Mouse (Mus musculus): ENCODE results near the gene Ypel2. TPM values are rescaled to one million over a fixed set of nuclear protein-coding genes. Genes with fewer than 3 reads are reported as not detected.

Ypel2 gene
- polyA plus RNA-seq, 1 experiment from 2014 or later, result 16.8 TPM

DNA sequence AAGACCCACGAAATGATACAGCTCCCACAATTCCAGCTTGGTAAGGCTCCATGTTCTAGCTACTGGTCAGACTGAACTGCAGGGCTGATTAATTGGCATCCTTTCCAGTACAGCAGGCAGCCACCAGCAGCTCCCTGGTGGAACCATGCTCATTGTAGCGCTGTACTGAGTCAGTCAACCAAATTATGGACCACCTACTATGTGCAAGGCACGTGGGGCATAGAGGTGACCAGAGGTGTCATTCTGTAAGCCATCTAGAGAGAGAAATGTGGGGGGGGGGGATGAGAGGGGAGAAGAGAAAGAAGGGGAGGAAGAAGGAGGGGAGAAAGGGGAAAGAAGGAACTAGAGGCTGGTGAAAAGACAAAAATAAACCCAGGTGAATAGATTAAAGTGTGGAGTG, 68.9 kb downstream of the Ypel2 start:
- Histone ChIP-seq H3K27me3 (ENCODE audit: control insufficient read depth, insufficient read depth, low read length) (no peaks in the 10 kb centered on the region), H3K4me3 (ENCODE audit: low read depth, low read length) (no peak overlapping the region), H3K4me1 (ENCODE audit: control insufficient read depth, insufficient read depth, low read length) (peaks cover 23% of the 10 kb centered on the region), H3K27ac (ENCODE audit: low read depth, low read length) (no peak overlapping the region), H3K36me3 (ENCODE audit: control insufficient read depth, insufficient read depth, low read length) (no peaks in the 10 kb centered on the region), H3K9ac (ENCODE audit: low read depth, low read length) (no peak overlapping the region), H3K9me3 (replicated peaks; ENCODE audit: control insufficient read depth, low read length) (no peaks in the 10 kb centered on the region), H3K4me2 (no peak overlapping the region)
- 68% methylated on average over 3 of the region's 3 CpGs for WGBS (ENCODE audit: insufficient replicate concordance)
- ATAC-seq (replicated peaks; ENCODE audit: insufficient number of reproducible peaks, low FRiP score, low TSS enrichment), result no peak

DNA sequence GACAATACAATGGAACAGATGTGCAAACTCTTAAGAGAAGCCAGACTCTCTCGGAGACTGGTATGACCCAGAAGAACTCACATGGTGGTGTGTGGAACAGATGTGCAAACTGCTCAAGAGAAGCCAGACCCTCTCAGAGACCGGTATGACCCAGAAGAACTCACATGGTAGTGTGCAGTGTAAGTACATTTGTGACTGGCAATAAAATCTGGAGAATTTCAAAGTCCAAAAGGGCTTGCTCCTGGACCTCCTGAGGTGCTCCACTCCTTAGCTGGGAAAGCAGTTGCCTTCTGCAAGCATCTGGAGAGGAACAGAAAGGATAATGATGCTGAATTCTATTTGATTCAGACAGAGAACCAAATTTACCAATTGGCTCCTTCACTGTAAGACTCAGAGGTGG, 69.9 kb downstream of the Ypel2 start:
- no peaks in the 10 kb centered on the region for H3K36me3 ChIP-seq (ENCODE audit: control insufficient read depth, insufficient read depth, low read length)
- H3K27me3 ChIP-seq (ENCODE audit: control insufficient read depth, insufficient read depth, low read length), result no peaks in the 10 kb centered on the region
- H3K4me1 ChIP-seq (ENCODE audit: control insufficient read depth, insufficient read depth, low read length), result peaks cover 27% of the 10 kb centered on the region
- no peak overlapping the region for H3K9ac ChIP-seq (ENCODE audit: low read depth, low read length)
- H3K4me3 ChIP-seq (ENCODE audit: low read depth, low read length), result no peak overlapping the region
- 65% methylated on average over 2 of the region's 2 CpGs for WGBS (ENCODE audit: insufficient replicate concordance)
- H3K9me3 ChIP-seq (replicated peaks; ENCODE audit: control insufficient read depth, low read length), result no peaks in the 10 kb centered on the region
- H3K4me2 ChIP-seq, result no peak overlapping the region
- no peak overlapping the region for H3K27ac ChIP-seq (ENCODE audit: low read depth, low read length)
- ATAC-seq (replicated peaks; ENCODE audit: insufficient number of reproducible peaks, low FRiP score, low TSS enrichment), result no peak

DNA sequence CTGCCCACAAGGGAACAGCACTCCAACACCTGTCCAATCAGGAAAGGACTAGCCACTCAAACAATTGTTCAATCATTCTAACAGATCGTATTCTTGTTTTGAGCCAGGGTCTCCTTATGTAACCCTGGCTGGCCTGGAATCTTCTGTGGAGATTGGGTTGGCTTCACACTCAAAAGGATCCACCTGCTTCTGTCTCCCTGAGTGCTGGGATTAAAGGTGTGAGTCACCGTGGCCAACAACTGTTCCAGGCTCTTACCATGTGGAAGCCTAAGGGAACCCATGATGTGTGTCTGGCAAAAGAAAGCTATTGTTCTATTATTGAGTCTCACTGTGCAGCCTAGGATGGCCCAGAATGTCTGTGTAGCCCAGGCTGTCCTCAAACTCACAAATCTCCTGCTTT, 71.5 kb downstream of the Ypel2 start:
- Histone ChIP-seq H3K4me1 (ENCODE audit: control insufficient read depth, insufficient read depth, low read length) (peaks cover 30% of the 10 kb centered on the region), H3K4me3 (ENCODE audit: low read depth, low read length) (no peak overlapping the region), H3K4me2 (no peak overlapping the region), H3K27ac (ENCODE audit: low read depth, low read length) (no peak overlapping the region), H3K9me3 (replicated peaks; ENCODE audit: control insufficient read depth, low read length) (no peaks in the 10 kb centered on the region), H3K9ac (ENCODE audit: low read depth, low read length) (no peak overlapping the region), H3K36me3 (ENCODE audit: control insufficient read depth, insufficient read depth, low read length) (no peaks in the 10 kb centered on the region), H3K27me3 (ENCODE audit: control insufficient read depth, insufficient read depth, low read length) (no peaks in the 10 kb centered on the region)
- WGBS (ENCODE audit: insufficient replicate concordance), result 80% methylated on average over 2 of the region's 2 CpGs
- no peak for ATAC-seq (replicated peaks; ENCODE audit: insufficient number of reproducible peaks, low FRiP score, low TSS enrichment)

DNA sequence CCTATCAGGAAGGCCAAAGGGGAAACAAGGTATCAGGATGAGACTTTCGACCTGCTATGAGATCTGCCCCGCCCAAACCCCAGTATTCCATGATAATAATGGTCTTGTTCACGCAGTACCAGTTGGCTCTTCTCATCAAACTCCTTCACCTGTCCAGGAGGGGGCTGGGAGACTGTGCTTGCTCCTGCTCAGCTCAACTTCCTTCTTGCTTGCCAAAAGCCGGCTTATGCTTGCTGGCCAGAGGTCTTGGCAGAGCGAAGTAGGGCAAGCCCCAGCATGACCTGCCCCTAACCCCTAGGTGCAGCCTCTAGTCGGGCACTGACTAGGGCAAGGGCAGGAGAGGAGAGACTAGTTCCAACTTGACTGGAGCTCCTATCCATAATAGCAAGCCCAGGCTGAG, 72.2 kb downstream of the Ypel2 start:
- Histone ChIP-seq H3K36me3 (ENCODE audit: control insufficient read depth, insufficient read depth, low read length) (no peaks in the 10 kb centered on the region), H3K9me3 (replicated peaks; ENCODE audit: control insufficient read depth, low read length) (no peaks in the 10 kb centered on the region), H3K4me2 (no peak overlapping the region), H3K27me3 (ENCODE audit: control insufficient read depth, insufficient read depth, low read length) (no peaks in the 10 kb centered on the region), H3K9ac (ENCODE audit: low read depth, low read length) (no peak overlapping the region), H3K4me1 (ENCODE audit: control insufficient read depth, insufficient read depth, low read length) (peaks cover 37% of the 10 kb centered on the region), H3K27ac (ENCODE audit: low read depth, low read length) (no peak overlapping the region), H3K4me3 (ENCODE audit: low read depth, low read length) (no peak overlapping the region)
- no peak for ATAC-seq (replicated peaks; ENCODE audit: insufficient number of reproducible peaks, low FRiP score, low TSS enrichment)
- WGBS (ENCODE audit: insufficient replicate concordance), result 82% methylated on average over 6 of the region's 6 CpGs

DNA sequence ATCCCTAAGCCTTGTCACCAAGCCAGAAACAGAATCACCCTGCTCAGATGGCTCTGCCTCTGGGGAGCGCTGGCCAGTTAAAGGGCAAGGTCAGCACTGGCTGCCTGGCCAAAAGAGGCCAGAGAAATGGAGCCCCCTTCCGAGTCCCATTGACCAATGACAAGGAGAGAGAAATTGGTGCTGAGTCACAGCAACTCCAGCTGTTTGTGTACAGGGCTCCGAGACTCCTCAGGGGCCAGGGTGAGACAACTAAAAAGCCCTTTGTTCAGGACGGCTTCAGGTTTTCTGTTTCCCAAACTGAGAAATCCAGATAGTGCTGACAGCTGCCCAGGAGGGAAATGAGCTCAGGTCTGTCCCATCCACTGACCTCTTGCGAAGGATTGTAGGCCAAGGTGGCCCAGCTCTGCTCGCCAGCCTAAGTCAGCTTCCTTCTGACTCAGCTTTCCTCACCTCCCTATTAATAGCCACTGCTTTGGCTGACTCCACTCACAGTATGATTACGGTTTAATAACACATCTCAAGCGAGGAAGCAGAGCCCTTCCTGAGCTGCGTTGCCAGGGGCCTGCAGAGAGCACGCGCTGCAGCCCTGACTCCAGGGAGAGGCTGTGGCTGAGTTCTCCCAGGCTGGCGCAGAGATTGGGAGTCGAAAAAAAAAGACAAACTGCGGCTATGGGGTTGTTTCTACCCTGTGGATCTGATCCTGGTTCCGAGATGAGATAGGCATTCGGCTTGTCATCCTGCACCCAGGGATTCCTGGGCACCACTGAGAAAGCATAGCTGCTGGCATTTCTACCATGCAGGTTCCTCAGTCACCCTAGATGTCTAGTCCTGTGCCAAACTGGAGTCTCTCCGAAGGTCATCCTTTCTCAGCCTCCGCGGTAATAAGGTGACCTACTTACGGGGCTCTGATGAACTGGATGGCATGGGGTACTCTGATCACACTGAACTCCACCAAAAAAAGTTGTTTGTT, 73.1 kb downstream of the Ypel2 start:
- H3K4me2 ChIP-seq, result peak overlapping the region; percentile 14
- peaks cover 46% of the 10 kb centered on the region for H3K4me1 ChIP-seq (ENCODE audit: control insufficient read depth, insufficient read depth, low read length)
- peak; percentile 56 for ATAC-seq (replicated peaks; ENCODE audit: insufficient number of reproducible peaks, low FRiP score, low TSS enrichment)
- H3K27ac ChIP-seq (ENCODE audit: low read depth, low read length), result peak overlapping the region; percentile 58
- 37% methylated on average over 20 of the region's 20 CpGs for WGBS (ENCODE audit: insufficient replicate concordance)
- no peaks in the 10 kb centered on the region for H3K27me3 ChIP-seq (ENCODE audit: control insufficient read depth, insufficient read depth, low read length)
- H3K9me3 ChIP-seq (replicated peaks; ENCODE audit: control insufficient read depth, low read length), result no peaks in the 10 kb centered on the region
- H3K36me3 ChIP-seq (ENCODE audit: control insufficient read depth, insufficient read depth, low read length), result no peaks in the 10 kb centered on the region
- no peak overlapping the region for H3K4me3 ChIP-seq (ENCODE audit: low read depth, low read length)
- H3K9ac ChIP-seq (ENCODE audit: low read depth, low read length), result peak overlapping the region; percentile 43; the same call in 1 of the 2 replicates

DNA sequence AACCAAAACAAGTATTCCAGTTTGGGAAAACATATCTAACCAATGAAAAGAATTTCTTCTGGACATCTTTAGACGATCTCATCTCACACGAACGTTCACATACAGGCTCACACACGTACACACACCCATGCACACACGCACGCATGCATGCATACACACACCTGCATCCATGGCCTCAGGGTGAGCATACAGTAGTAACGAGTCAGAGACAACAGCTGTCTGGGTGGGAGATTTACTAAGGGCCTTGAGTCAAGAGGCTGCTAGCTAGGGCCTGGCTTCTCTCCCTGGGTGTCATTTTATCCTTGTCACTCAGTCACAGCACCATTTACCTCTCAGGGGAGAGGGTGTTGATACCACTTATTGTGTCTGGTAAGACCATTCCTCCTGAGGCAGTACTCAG, 74.0 kb downstream of the Ypel2 start:
- H3K4me2 ChIP-seq, result no peak overlapping the region
- peak overlapping the region; percentile 58 for H3K27ac ChIP-seq (ENCODE audit: low read depth, low read length)
- WGBS (ENCODE audit: insufficient replicate concordance), result 78% methylated on average over 7 of the region's 7 CpGs
- no peaks in the 10 kb centered on the region for H3K36me3 ChIP-seq (ENCODE audit: control insufficient read depth, insufficient read depth, low read length)
- ATAC-seq (replicated peaks; ENCODE audit: insufficient number of reproducible peaks, low FRiP score, low TSS enrichment), result no peak
- H3K4me3 ChIP-seq (ENCODE audit: low read depth, low read length), result no peak overlapping the region
- H3K9me3 ChIP-seq (replicated peaks; ENCODE audit: control insufficient read depth, low read length), result no peaks in the 10 kb centered on the region
- no peaks in the 10 kb centered on the region for H3K27me3 ChIP-seq (ENCODE audit: control insufficient read depth, insufficient read depth, low read length)
- peaks cover 46% of the 10 kb centered on the region for H3K4me1 ChIP-seq (ENCODE audit: control insufficient read depth, insufficient read depth, low read length)
- no peak overlapping the region; the same call in 1 of the 2 replicates for H3K9ac ChIP-seq (ENCODE audit: low read depth, low read length)

DNA sequence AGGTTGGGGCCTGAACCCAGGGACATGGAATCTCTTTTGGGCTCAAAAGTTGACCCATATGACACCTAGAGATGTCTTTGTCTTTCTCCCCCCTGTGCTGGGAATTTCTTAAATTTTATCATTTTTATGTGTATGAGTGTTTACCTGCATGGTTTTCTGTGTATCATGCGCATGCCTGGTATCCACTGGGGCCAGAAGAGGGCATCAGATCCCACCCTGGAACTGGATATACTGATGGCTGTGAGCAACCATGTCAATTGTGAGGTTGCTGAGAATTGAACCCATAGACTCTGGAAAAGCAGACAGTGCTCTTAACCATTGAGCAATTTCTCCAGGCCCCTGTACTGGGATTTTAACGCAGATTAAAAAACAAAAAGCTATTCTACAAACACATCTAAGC, 76.0 kb downstream of the Ypel2 start:
- ATAC-seq (replicated peaks; ENCODE audit: insufficient number of reproducible peaks, low FRiP score, low TSS enrichment), result no peak
- Histone ChIP-seq H3K27ac (ENCODE audit: low read depth, low read length) (peak overlapping the region; percentile 89), H3K27me3 (ENCODE audit: control insufficient read depth, insufficient read depth, low read length) (no peaks in the 10 kb centered on the region), H3K4me1 (ENCODE audit: control insufficient read depth, insufficient read depth, low read length) (peaks cover 48% of the 10 kb centered on the region), H3K4me3 (ENCODE audit: low read depth, low read length) (no peak overlapping the region), H3K4me2 (no peak overlapping the region), H3K9me3 (replicated peaks; ENCODE audit: control insufficient read depth, low read length) (no peaks in the 10 kb centered on the region), H3K9ac (ENCODE audit: low read depth, low read length) (no peak overlapping the region), H3K36me3 (ENCODE audit: control insufficient read depth, insufficient read depth, low read length) (no peaks in the 10 kb centered on the region)
- WGBS (ENCODE audit: insufficient replicate concordance), result 90% methylated on average over 2 of the region's 2 CpGs

DNA sequence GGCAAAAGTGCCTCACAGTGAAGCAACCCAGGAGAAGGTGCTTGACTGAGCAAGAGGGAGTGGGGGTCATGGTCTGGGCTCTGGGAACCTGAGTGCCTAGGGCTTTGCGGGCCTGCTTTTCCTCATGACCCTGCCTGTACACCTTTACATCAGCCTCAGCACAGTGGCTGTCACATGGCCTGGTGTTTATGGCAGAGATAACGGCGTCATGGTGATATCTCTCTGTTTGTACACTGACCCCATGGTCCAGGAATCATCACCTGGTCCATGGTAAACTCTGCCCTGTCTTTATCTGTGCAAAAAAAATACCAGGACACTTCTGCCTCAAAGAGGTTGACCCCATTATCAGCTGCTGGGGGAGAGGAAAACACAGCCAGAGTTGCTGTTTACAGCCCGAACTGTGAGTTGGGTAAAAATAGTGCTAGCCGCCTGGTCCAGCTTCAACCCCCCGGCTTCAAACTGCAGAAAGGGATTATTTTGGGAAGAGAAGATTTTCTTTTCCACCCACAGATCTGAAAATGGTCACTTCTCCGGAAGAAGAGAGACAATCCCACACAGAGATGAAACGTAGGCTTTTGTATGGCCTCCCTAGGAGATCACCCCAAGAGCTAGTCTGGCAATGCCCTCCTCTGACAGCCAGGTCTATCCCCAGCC, 76.8 kb downstream of the Ypel2 start:
- Histone ChIP-seq H3K9ac (ENCODE audit: low read depth, low read length) (0 out of 2 replicates have a peak overlapping the region, but pooled peaks have one; percentile 16), H3K27me3 (ENCODE audit: control insufficient read depth, insufficient read depth, low read length) (no peaks in the 10 kb centered on the region), H3K36me3 (ENCODE audit: control insufficient read depth, insufficient read depth, low read length) (no peaks in the 10 kb centered on the region), H3K4me3 (ENCODE audit: low read depth, low read length) (no peak overlapping the region), H3K4me2 (peak overlapping the region; percentile 8; the same call in 1 of the 2 replicates), H3K4me1 (ENCODE audit: control insufficient read depth, insufficient read depth, low read length) (peaks cover 48% of the 10 kb centered on the region), H3K9me3 (replicated peaks; ENCODE audit: control insufficient read depth, low read length) (no peaks in the 10 kb centered on the region), H3K27ac (ENCODE audit: low read depth, low read length) (peak overlapping the region; percentile 89)
- 17% methylated on average over 8 of the region's 8 CpGs for WGBS (ENCODE audit: insufficient replicate concordance)
- peak; percentile 50; the same call in 1 of the 2 replicates for ATAC-seq (replicated peaks; ENCODE audit: insufficient number of reproducible peaks, low FRiP score, low TSS enrichment)
